Mouse (Mus musculus) limb, embryonic 12.5 days (tissue): ENCODE data around the gene Klhl23. TPM values are rescaled to one million over a fixed set of nuclear protein-coding genes. Genes with fewer than 3 reads are reported as not detected.
"Not testable (repeated sequence)": the region's sequence is repeated elsewhere in the genome, so short reads cannot be mapped to it uniquely, and the experiment has no call there.

ENCODE experiments used
- ATAC-seq: fragments of 200-750 bp; cut with Nextera tagmentation; 2 replicates; pipeline ENCODE4 v1.8.0; 2017; ENCODE audit warnings: low read depth, moderate TSS enrichment; ENCODE audit not compliant: insufficient number of reproducible peaks, insufficient read depth, low FRiP score, low TSS enrichment
- H3K27ac ChIP-seq: fragments of 300-500 bp; sonication (generic); 2 replicates; pipeline ENCODE4 v1.5.1; 2016; ENCODE audit warnings: mild to moderate bottlenecking, moderate library complexity
- H3K27me3 ChIP-seq: fragments of 300-500 bp; sonication (generic); 2 replicates; pipeline ENCODE4 v1.6.1; 2016; ENCODE audit warnings: mild to moderate bottlenecking, moderate library complexity
- H3K36me3 ChIP-seq: fragments of 300-500 bp; sonication (generic); 2 replicates; pipeline ENCODE4 v1.6.1; 2016; ENCODE audit warnings: mild to moderate bottlenecking, moderate library complexity
- H3K4me1 ChIP-seq: fragments of 300-500 bp; sonication (generic); replicated peaks from 2 replicates; pipeline ENCODE4 v1.6.1; 2016
- H3K4me2 ChIP-seq: fragments of 300-500 bp; sonication (generic); 2 replicates; pipeline ENCODE4 v1.6.1; 2016; ENCODE audit warnings: mild to moderate bottlenecking, moderate library complexity
- H3K4me3 ChIP-seq: fragments of 300-500 bp; sonication (generic); replicated peaks from 2 replicates; pipeline ENCODE4 v1.5.1; 2016; ENCODE audit warnings: mild to moderate bottlenecking
- H3K9ac ChIP-seq: fragments of 300-500 bp; sonication (generic); replicated peaks from 2 replicates; pipeline ENCODE4 v1.6.1; 2016; ENCODE audit warnings: mild to moderate bottlenecking, moderate library complexity
- H3K9me3 ChIP-seq: fragments of 300-500 bp; sonication (generic); 2 replicates; pipeline ENCODE4 v1.6.1; 2016; ENCODE audit warnings: mild to moderate bottlenecking, moderate library complexity
- WGBS: fragments of 180-500 bp; shearing (Covaris S2); methylation state at CpG from one replicate; pipeline ENCODE4 v1.1.7; 2016; 5-methylcytosine and 5-hydroxymethylcytosine counted together
- polyA plus RNA-seq: library from polyadenylated mRNA; unstranded; fragments of >200 nt; fragmentation: Nextera tagmentation; extraction: Ambion mirVana; gene quantifications from 2 replicates; pipeline ENCODE4 v1.2.1, GENCODE M21; 2016

The Klhl23 gene
- polyA plus RNA-seq: 35.6 and 37.5 TPM in 2 replicates

DNA sequence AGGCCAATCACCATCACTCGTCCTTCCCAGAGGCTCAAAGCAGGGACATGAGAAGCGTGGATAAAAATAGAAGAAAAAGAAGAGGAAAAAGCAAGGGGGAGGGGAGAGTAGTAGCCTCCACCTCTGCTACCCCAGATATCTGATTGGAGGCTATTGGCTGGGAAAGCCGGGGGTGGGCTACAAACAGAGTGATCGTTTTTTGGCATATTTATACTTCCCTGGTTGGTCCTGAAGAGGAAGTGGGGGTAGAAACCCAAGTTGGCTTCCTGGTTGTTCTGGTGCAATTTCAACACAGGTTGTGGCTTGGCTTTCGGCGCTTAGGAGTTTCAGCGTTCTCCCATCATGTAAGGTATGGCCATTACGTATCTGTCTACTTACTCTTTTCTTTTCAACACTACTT is at the start of gene Klhl23:
TSS of gene Klhl23 (plus strand) at position 234 of the 400 bp plus-strand sequence.
- no peak for ATAC-seq
- H3K4me1 ChIP-seq: peaks cover 10% of the 10 kb centered on the region
- no peaks in the 10 kb centered on the region for H3K27me3 ChIP-seq
- H3K27ac ChIP-seq: peak within 1 kb of the TSS; percentile 98
- peaks cover 16% of the 10 kb centered on the region; the same call in 1 of the 2 replicates for H3K36me3 ChIP-seq
- peak within 1 kb of the TSS; percentile 71 for H3K4me2 ChIP-seq
- 13% methylated on average over 8 of the region's 8 CpGs for WGBS
- peak within 1 kb of the TSS; percentile 98 for H3K9ac ChIP-seq
- no peaks in the 10 kb centered on the region for H3K9me3 ChIP-seq
- H3K4me3 ChIP-seq: peak within 1 kb of the TSS; percentile 90

DNA sequence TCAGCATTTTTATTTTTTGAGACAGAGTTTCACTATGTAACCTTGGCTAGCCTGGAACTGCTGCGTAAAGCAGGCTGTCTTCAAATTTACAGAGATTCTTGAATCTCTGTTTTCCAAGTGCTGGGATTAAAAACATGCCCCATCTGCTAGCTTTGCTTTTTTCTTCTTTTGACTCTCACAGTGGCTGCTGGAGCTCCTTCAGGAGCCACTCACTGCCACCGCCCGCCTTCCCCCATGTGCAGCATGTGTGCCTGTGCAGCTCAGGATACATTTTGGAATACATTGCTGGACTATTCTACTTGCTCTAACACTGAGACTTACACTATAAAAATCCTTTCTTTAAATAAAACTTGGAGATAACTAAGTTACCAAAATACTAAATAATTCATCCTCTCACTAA is 48.4 kb upstream of the Klhl23 start:
- no peak overlapping the region for H3K4me3 ChIP-seq
- no peaks in the 10 kb centered on the region for H3K9me3 ChIP-seq
- H3K4me2 ChIP-seq: no peak overlapping the region
- H3K27ac ChIP-seq: no peak overlapping the region
- H3K27me3 ChIP-seq: no peaks in the 10 kb centered on the region
- ATAC-seq: no peak
- 96% methylated on average over 3 of the region's 3 CpGs for WGBS
- H3K36me3 ChIP-seq: peaks cover 9% of the 10 kb centered on the region; the same call in 1 of the 2 replicates
- no peaks in the 10 kb centered on the region for H3K4me1 ChIP-seq
- H3K9ac ChIP-seq: no peak overlapping the region

DNA sequence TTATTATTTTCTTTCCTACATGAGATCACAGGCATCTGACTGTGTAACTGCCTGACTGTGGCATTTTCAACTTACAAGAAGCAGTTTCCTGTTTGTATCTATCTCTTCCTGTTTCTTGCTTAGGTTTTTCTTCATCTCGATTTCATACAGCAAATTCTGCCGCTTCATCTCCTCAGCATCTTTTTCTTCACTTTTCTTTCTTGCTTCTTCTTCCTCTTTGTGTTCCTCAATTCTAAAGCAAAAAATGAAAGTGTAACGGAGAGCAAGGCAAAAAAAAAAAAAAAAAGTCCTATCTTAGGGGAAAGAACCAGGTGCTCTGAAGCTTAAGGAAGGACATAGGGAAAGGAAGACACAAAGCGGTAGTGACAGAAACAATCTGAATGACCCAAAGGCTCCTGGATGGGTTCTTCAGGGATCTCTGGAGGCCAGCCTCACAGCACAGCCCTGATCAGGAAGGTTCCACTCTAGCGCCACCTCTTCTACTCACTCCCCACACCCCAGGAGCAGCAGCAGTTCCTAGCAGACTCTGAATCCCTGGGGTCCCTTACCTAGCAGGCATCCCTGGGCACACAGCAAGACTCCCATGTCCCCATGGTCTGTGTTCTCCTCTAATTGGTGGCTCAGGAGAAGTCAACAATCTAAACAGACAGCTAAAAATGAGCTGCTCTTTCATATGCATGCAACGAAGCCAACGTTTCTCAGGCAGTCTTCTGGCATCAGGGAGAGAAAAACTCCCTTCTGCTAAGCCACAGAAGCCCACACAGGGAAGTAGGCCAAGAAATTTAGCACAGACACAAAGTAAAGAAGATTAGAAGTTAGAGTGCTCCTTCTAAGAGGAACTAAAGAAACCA is 43.5 kb upstream of the Klhl23 start:
- Histone ChIP-seq H3K4me3 (no peak overlapping the region), H3K27ac (no peak overlapping the region), H3K9me3 (no peaks in the 10 kb centered on the region), H3K27me3 (no peaks in the 10 kb centered on the region), H3K4me1 (no peaks in the 10 kb centered on the region), H3K36me3 (peaks cover 13% of the 10 kb centered on the region; the same call in 1 of the 2 replicates), H3K4me2 (no peak overlapping the region), H3K9ac (no peak overlapping the region)
- 72% methylated on average over 7 of the region's 7 CpGs for WGBS
- no peak for ATAC-seq

DNA sequence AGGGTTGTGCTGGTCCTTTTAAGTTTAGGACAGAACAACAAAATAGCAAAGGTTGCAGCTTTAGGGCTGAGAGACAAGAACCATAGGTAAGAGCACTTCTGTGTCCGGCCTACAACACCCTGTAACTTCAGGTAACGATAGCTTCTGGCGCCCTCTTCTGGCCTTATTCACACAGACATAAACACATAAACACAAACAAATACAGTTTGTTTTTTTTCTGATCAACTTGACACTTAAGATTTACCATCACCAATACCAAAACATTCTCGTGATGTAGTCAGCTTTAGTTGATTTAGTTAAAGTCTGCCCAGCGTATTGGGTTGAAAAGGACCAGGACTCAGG is 42.9 kb upstream of the Klhl23 start:
- no peak overlapping the region for H3K4me2 ChIP-seq
- H3K4me1 ChIP-seq: no peaks in the 10 kb centered on the region
- H3K36me3 ChIP-seq: peaks cover 13% of the 10 kb centered on the region; the same call in 1 of the 2 replicates
- no peaks in the 10 kb centered on the region for H3K27me3 ChIP-seq
- no peaks in the 10 kb centered on the region for H3K9me3 ChIP-seq
- no peak for ATAC-seq
- no peak overlapping the region for H3K4me3 ChIP-seq
- 42% methylated on average over 5 of the region's 5 CpGs for WGBS
- H3K27ac ChIP-seq: no peak overlapping the region
- H3K9ac ChIP-seq: no peak overlapping the region

DNA sequence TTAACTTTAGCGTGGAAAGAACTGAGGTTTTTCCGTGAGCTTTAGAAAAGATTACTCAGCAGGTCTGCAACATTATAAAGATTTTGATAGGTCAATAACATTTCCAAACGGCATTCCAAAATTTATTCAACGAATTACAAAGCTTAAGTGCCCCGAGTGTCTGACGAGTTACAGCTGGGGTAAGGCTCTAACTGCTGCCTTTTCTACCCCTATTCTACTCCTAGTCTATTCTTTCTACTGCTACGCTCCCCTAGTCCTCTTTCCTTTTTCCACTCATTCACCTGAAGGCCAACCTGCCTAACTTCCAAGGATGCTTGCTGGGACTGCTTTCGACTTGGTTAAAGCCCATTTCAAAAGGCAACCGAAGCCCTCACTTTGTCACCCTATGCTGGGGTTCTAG is 32.8 kb upstream of the Klhl23 start:
- Histone ChIP-seq H3K4me1 (no peaks in the 10 kb centered on the region; the same call in 1 of the 2 replicates), H3K4me3 (peak overlapping the region; percentile 57), H3K36me3 (peaks cover 16% of the 10 kb centered on the region), H3K9me3 (no peaks in the 10 kb centered on the region), H3K27ac (peak overlapping the region; percentile 53; the same call in 1 of the 2 replicates), H3K9ac (peak overlapping the region; percentile 67), H3K4me2 (peak overlapping the region; percentile 68), H3K27me3 (no peaks in the 10 kb centered on the region)
- peak; percentile 11; the same call in 1 of the 2 replicates for ATAC-seq
- WGBS: 30% methylated on average over 9 of the region's 9 CpGs

DNA sequence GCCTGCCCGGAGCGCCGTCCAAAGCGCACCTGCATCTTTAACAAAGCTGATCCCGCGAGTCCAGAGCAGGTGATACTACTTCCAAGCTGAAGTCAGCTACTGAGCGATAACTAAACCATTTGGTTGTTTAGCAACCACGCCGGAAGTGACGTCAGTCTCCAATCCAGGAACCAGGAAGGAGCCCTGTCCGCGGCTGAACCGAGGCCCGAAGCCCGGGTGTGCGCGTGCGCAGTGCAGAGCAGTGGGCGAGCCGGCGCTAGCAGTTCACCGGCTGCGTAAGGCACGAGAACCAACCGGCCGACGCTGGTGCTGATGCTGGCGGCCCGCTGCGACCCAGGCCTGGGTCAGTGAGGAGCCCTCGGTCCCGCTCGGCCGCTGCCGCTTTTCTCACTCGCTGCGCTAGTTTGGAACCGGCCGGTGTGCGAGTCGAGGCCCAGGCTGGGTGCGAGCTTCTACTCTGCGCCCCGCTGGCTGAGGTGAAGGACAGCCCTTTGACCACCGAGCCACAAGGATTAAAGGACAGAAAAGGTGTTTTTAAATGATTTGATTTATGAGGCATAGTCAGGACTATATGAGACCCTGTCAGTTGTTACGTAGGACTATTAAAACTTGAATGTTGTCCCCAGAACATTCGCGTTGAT is 32.2 kb upstream of the Klhl23 start, which contains the start of the genes Ccdc173 and Phospho2:
TSS of gene Ccdc173 (minus strand) at position 147 of the 641 bp plus-strand sequence.
TSS of gene Phospho2 (plus strand) at position 195 of the 641 bp plus-strand sequence.
- ATAC-seq: peak; percentile 96
- H3K27me3 ChIP-seq: no peaks in the 10 kb centered on the region
- H3K4me3 ChIP-seq: peak within 1 kb of the TSS; percentile 57
- 1% methylated on average over 48 of the region's 48 CpGs for WGBS
- H3K27ac ChIP-seq: peak within 1 kb of the TSS; percentile 70
- peaks cover 20% of the 10 kb centered on the region for H3K36me3 ChIP-seq
- peak within 1 kb of the TSS; percentile 67 for H3K9ac ChIP-seq
- H3K4me2 ChIP-seq: peak within 1 kb of the TSS; percentile 68
- no peaks in the 10 kb centered on the region; the same call in 1 of the 2 replicates for H3K4me1 ChIP-seq
- H3K9me3 ChIP-seq: no peaks in the 10 kb centered on the region

DNA sequence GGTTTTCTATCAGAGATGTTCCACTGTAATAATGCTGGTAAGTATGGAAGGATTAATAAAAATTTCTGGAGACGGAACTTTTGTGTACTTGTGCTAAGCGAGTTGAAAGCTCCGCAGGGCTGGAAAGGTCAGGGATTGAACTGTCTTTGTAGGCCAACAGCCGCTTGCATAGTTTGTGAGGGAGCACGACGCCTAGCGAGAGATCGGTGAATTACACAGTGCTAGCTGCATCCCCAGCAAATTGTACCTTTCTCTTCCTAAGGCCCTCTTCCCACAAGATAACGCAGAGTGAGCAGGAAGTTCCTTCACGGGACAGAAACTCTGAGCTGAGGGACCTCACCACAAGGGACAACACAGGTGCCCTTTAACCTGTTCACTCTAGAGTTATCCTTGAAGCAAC is 31.5 kb upstream of the Klhl23 start:
- WGBS: 3% methylated on average over 10 of the region's 10 CpGs
- H3K27ac ChIP-seq: no peak overlapping the region
- ATAC-seq: no peak
- no peaks in the 10 kb centered on the region; the same call in 1 of the 2 replicates for H3K4me1 ChIP-seq
- H3K9me3 ChIP-seq: no peaks in the 10 kb centered on the region
- peak overlapping the region; percentile 68 for H3K4me2 ChIP-seq
- H3K27me3 ChIP-seq: no peaks in the 10 kb centered on the region
- H3K36me3 ChIP-seq: peaks cover 27% of the 10 kb centered on the region
- peak overlapping the region; percentile 57 for H3K4me3 ChIP-seq
- 0 out of 2 replicates have a peak overlapping the region, but pooled peaks have one; percentile 67 for H3K9ac ChIP-seq

DNA sequence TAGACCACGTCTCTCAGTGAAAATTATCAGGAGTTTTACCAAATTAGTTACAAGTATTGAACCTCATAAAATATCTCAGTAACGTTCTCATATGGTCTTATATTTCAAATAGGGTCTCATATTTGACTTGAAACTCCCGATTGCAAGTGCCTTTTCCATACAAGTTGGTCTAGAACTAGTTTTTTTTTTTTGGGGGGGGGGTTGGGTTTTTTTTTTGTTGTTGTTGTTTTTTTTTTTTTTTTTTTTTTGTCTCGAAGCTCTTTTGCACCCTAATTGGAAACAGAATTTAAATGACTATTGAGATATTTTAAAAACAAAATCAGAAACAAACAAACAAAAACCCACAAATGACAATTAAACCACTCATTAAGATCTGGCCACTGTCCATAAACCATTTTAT is 31.0 kb upstream of the Klhl23 start:
- peak overlapping the region; percentile 68 for H3K4me2 ChIP-seq
- no peak overlapping the region for H3K27ac ChIP-seq
- ATAC-seq: no peak
- H3K9ac ChIP-seq: no peak overlapping the region
- H3K27me3 ChIP-seq: no peaks in the 10 kb centered on the region
- H3K4me3 ChIP-seq: no peak overlapping the region
- WGBS: 67% methylated on average over 4 of the region's 4 CpGs
- peaks cover 31% of the 10 kb centered on the region for H3K36me3 ChIP-seq
- H3K9me3 ChIP-seq: no peaks in the 10 kb centered on the region
- no peaks in the 10 kb centered on the region; the same call in 1 of the 2 replicates for H3K4me1 ChIP-seq

DNA sequence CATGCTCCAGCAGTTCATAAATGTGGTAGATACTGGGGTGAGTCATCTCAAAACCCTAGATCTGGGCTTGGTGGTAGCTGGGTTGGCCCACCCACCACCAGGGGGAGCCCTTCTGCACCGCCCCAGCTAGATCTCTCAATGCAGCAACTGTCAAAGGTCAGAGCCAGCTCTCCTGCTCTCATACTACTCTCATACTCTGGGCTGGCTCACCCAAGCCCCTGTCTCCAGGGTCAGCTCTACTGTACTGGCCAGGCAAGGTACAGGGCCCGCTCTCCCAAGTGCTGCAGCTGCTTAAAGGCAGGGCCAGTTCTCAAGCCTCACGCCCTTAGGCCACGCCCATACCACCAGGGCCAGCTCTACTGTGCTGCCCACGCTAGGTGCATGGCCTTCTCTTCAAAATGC is 18.8 kb upstream of the Klhl23 start:
- no peak overlapping the region for H3K4me2 ChIP-seq
- 60% methylated on average over 5 of the region's 5 CpGs for WGBS

DNA sequence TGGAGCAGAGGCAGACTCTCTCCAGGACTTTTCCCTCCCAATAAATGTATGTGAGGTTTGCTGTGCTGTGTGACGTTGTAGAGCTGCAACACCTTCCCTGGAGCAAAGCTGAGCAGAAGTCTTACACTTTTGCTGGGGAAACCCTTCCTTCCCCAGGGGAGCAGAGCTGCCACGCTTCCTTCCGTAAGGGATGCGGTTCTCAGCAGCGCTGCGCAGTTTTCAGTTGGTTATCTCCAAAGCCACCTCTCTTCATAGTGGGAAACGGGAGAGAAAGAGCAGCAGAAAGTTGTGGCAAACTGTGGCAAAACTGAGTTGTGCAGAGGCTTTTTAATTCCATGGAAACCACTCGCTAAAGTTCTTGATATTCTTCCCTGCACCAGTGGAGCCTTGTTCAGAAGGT is 18.0 kb upstream of the Klhl23 start:
- H3K4me3 ChIP-seq: no peak overlapping the region
- no peaks in the 10 kb centered on the region for H3K4me1 ChIP-seq
- H3K4me2 ChIP-seq: no peak overlapping the region
- H3K27me3 ChIP-seq: no peaks in the 10 kb centered on the region
- H3K9ac ChIP-seq: no peak overlapping the region
- WGBS: 58% methylated on average over 8 of the region's 8 CpGs
- H3K9me3 ChIP-seq: no peaks in the 10 kb centered on the region
- no peak overlapping the region for H3K27ac ChIP-seq
- H3K36me3 ChIP-seq: no peaks in the 10 kb centered on the region
- ATAC-seq: no peak

More for the DNA sequence above, 18.8 kb upstream of the Klhl23 start:
- peak; percentile 68; the same call in 1 of the 2 replicates for ATAC-seq
- no peaks in the 10 kb centered on the region for H3K9me3 ChIP-seq
- no peaks in the 10 kb centered on the region for H3K4me1 ChIP-seq
- no peak overlapping the region for H3K4me3 ChIP-seq
- H3K27me3 ChIP-seq: no peaks in the 10 kb centered on the region
- peaks cover 1% of the 10 kb centered on the region; the same call in 1 of the 2 replicates for H3K36me3 ChIP-seq
- H3K27ac ChIP-seq: no peak overlapping the region
- no peak overlapping the region for H3K9ac ChIP-seq

DNA sequence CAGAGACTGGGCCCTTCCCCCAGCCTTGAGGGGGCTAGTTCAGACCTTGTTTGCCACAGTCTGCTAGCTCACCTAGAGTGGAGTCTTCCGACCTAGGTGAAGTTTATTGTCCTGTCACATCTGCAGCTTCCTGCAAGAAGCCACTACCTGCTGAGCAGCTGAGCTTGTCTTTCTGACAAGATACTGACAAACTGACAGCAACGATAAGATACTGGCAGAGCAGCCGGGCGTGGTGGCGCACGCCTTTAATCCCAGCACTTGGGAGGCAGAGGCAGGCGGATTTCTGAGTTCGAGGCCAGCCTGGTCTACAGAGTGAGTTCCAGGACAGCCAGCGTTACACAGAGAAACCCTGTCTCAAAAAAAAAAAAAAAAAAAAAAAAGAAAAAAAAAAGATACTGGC is 17.1 kb upstream of the Klhl23 start:
- H3K4me3 ChIP-seq, ATAC-seq, H3K4me1 ChIP-seq, H3K27me3 ChIP-seq, H3K36me3 ChIP-seq, H3K27ac ChIP-seq, H3K9ac ChIP-seq, H3K4me2 ChIP-seq, H3K9me3 ChIP-seq: not testable (repeated sequence)
- 81% methylated on average over 9 of the region's 9 CpGs for WGBS
